Mouse (Mus musculus): ENCODE data around the gene Pald1.

GRCm38 (mm10) chr10:61422861-61423260 lies 39.5 kb upstream of the Pald1 start:
- no peak for TF ChIP-seq CTCF (IDR thresholded peaks at IDR 0.05; ENCODE audit: low read depth)
- no peak for TF ChIP-seq EP300 (optimal IDR thresholded peaks at IDR 0.05)

All from stomach, postnatal 0 days (tissue).